Mouse (Mus musculus) right cerebral cortex, postnatal 14 days (tissue): ENCODE data around the gene Matn4.
"Not testable (repeated sequence)": the region's sequence is repeated elsewhere in the genome, so short reads cannot be mapped to it uniquely, and the experiment has no call there.

Experiments
- DNase-seq: peaks from one replicate; pipeline ENCODE4 v3.0.0; 2022

The Matn4 gene

GRCm38 (mm10) chr2:164360974-164361657, 43.8 kb downstream of the Matn4 start:
- DNase-seq, result no peak

DNA sequence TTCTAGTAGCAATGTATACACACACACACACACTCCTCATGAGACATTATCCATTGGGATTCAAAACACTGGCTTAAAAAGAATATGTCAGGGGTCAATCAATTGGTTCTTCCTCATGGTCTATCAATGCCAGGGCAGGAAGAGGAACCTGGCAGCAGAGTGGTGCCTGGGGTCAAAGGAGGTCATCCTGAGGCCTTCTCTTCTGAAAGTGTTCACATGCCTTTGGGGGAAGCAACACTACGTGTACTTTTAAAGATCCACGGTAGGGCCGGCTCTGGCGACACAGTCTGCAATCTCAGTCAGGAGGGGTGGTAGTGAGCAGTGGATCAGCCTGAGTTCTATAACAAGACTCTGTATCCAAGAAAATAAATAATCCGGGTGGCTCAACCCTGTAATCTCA, 45.3 kb downstream of the Matn4 start:
- DNase-seq, result no peak

DNA sequence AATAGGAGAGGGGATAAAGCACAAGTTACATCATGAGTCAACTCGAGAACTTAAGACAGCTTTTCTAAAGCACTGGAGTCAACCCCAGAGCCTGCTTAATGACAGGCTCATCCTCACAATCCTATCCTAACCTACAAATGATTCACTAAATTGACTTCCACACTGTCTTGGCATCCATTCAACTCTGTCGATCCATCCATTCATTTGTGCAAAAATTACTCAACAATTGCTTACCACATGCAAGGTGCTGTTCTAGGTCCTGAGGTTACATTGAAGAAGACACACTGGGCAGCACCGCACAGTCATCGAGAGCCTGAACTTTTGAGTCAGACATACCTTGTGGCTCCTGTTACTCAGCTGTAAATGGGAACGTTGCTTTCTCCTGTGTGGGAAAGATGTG, 45.9 kb downstream of the Matn4 start:
- DNase-seq, result no peak

GRCm38 (mm10) chr2:164358373-164358772, 46.6 kb downstream of the Matn4 start:
- DNase-seq, result no peak

- no peak for DNase-seq
Observed at GRCm38 (mm10) chr2:164356177-164356967, 48.6 kb downstream of the Matn4 start.

- DNase-seq, result no peak
Observed at GRCm38 (mm10) chr2:164353356-164353755, 51.6 kb downstream of the Matn4 start.

- no peak for DNase-seq
Observed at GRCm38 (mm10) chr2:164352697-164353096, 52.3 kb downstream of the Matn4 start.

GRCm38 (mm10) chr2:164348980-164349379, 56.0 kb downstream of the Matn4 start:
- peak; percentile 47 for DNase-seq

- not testable (repeated sequence) for DNase-seq
Observed at GRCm38 (mm10) chr2:164347697-164348096, 57.3 kb downstream of the Matn4 start.

DNA sequence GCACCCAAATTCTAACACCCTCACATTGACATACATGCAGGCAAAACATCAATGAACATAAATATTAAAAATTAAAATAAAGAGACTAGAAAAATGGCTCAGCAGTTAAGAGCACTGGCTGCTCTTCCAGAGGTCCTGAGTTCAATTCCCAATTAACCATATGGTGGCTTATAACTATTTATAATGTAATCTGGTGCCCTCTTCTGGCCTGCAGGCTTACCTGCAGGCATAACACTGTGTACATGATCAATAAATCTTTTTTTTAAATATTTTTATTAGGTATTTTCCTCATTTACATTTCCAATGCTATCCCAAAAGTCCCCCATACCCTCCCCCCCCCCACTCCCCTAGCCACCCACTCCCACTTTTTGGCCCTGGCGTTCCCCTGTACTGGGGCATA, 61.2 kb downstream of the Matn4 start:
- DNase-seq, result not testable (repeated sequence)
